Mouse (Mus musculus) megakaryocyte-erythroid progenitor cell, adult 5-6 weeks (primary cell): ENCODE results near the gene Gm10197. TPM values are rescaled to one million over a fixed set of nuclear protein-coding genes. Genes with fewer than 3 reads are reported as not detected.

ENCODE experiments used
- ATAC-seq: replicated peaks from 2 replicates; pipeline ENCODE4 v1.8.0; 2016; ENCODE audit warnings: mild to moderate bottlenecking, inconsistent platforms; ENCODE audit not compliant: severe bottlenecking, poor library complexity, low FRiP score, low TSS enrichment
- total RNA-seq, 2 experiments: library from RNA; stranded (forward) in 1 of 2; stranded (reverse) in 1 of 2; fragments of 200-1000, 215-1000 nt in 1 of 2; fragments of >200 nt in 1 of 2; fragmentation: Nextera tagmentation in 1 of 2; gene quantifications; 2 replicates each; pipeline ENCODE4 v1.2.3; 2014 to 2017

The Gm10197 gene
- total RNA-seq (2014; fragmentation: Nextera tagmentation) (not detected in 2 replicates), total RNA-seq (2017) (not detected in 2 replicates)

DNA sequence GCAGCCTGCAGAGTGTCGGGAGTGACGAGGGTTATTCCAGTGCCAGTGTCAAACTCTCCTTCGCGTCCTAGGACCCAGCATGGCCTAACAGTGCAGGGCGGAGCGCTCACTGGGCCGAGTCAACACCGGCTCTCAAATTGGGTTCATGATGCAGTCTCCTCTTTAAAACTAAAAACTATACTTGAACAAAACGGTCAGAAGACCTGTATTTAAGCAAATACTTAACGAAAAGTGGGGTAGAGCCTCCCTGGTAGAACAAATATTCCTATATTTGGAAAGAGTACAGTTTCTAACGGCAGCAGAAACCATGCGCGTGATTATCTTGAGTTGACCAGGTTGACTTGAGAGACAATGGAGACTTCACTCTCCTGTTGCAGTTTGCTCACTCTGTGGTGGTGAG, at the start of gene Gm10197:
Gene Gm10197 (minus strand): TSS at position 101 of the 400 bp plus-strand sequence.
- ATAC-seq, result no peak

DNA sequence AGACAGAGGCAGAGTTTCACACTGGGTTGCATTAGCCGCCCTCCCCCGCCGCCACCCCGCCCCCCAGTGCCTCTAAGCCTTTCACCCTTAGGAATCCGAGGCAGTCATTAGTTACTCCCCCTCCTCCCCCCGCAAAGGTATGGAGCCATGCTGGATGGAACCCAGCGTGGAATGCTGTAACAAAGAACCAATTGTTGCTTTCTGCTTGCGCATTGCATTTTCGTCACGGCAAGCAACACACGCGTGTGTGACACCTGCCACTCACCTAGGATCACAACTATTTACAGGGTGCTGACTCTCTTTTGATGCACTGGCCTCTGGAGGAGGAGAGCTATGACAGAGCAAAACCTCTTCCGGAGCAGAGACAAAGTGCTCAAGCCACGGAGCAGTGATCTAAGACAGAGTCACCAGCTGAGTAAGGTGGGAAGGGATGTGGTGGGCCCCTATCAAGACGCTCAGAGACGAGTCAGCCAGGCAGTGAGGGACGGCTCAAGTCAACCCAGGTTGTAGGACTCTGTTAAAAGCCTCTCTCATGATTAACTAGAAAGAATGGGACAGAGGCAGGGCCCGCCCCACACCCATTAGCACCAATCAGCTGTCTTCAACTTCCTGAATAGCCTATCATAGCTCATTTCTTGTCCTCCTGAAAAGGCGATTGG, 49.5 kb upstream of the Gm10197 start:
- ATAC-seq, result peak; percentile 94

DNA sequence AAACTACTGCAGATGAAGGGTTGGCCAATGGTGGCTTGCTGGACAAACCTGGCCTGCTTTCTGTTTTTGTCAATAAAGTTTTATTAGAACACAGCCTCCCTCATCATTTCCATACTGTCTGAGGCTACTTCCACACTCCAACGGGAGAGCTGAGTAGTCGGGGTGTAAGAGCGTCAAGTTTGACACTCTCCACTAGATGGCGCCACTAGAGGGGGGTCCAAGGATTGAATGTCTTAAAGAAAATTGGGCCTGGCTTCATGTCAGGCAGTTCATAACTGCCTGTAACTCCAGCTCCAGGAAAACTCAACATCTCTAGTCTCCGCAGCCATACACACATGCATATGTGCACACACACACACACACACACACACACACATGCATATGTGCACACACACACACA, 48.3 kb upstream of the Gm10197 start:
- peak; percentile 50; the same call in 1 of the 2 replicates for ATAC-seq

DNA sequence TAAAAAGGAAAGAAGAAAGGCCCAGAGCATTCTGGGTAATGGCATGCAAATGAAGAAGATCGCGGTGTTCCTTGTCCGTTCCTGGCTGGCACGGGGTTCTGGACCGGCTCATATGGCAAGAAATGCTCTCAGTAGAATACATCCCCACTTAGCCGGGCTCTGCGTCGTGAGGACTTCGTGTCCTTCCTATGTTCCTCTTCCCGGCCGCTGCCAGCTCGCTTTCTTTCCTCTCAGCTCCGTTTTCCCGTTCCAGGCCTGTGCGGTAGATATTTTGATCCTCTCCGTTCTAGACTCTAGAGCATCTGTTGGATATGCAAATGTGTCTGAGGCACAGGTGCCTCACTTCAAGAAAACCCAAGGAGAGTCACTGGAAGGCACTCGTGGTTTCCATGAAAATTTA, 43.6 kb upstream of the Gm10197 start:
- ATAC-seq, result no peak

DNA sequence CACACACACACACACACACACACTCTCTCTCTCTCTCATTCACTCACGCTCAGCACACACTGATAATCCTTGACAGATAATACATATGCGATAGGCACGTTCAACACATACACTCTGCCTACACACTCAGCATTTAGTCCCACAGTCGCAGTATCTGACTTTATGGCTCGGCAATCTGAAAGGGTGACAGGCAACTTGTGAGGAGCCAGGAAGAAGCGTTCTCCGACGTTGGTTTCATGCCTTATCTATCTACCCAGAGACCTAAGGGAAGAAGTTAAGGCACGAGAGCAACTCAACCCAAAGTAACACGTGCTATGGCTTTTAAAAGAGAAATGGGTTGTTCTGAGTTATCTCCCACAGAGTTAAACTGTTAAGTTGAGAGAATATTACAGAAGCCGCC, 43.1 kb upstream of the Gm10197 start:
- ATAC-seq, result peak; percentile 88

DNA sequence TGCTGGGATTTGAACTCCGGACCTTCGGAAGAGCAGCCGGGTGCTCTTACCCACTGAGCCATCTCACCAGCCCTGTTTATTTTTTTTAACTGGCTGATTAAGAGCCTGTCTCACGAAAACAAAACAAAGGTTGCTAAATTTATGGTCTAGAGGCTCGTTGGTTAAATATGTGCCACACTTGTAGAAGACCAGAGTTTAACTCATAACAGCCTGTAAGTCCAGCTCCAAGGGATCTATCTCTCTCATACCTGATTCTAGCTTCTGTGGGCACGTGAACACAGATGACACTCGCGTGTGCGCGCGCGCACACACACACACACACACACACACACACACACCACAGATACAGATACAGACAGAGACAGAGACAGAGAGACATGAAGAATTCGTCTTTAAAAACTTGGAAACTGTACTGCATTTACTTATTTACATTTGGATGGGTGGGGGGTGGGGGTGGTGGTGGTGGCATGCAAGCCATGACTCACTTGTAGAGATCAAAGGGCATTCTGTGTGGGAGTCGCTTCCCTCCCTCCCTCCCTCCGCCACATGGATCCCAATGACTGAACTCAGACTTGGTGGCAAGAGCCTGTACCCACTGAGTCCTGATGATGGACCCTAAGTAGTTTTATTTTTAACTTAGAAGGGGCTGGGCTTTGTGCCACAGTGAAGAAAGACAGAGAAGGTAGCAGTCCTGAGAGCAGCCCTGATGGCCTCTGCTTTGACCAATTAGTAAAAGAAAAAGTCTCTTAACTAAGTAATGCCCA, 42.2 kb upstream of the Gm10197 start:
- no peak for ATAC-seq

DNA sequence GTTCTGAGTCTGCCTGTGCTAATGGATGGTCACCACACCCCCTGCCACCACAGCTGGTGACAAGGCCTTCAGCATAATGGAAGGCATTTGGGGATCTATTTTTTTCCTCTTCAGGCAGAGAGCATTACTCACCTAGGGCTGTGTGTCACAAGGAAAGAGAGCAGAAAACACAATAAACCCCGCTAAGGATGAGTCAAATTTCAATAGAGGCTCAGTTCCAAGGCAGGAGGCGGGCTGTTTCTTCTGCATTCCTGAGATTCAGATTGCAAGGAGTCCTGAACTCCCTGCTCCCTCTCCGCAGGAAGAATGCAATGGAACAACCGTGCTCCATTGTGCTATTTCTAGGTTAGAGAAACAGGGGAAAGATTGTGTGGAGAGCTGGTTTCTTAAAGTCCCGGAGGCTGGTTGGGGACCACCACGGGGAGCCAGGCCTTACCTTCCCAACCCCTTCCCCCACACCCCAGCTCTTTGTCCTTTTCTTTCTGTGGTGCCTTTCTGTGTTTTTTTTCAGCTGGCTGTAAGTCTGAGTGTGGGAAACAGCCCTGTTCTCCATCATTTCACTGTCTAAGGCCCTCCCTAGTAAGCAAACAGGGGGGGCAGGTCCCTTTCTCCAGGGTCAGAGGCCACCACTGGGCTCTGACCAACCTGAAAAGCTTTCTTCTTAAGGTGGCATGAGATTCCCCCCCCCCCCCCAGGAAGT, 40.7 kb upstream of the Gm10197 start:
- no peak for ATAC-seq

DNA sequence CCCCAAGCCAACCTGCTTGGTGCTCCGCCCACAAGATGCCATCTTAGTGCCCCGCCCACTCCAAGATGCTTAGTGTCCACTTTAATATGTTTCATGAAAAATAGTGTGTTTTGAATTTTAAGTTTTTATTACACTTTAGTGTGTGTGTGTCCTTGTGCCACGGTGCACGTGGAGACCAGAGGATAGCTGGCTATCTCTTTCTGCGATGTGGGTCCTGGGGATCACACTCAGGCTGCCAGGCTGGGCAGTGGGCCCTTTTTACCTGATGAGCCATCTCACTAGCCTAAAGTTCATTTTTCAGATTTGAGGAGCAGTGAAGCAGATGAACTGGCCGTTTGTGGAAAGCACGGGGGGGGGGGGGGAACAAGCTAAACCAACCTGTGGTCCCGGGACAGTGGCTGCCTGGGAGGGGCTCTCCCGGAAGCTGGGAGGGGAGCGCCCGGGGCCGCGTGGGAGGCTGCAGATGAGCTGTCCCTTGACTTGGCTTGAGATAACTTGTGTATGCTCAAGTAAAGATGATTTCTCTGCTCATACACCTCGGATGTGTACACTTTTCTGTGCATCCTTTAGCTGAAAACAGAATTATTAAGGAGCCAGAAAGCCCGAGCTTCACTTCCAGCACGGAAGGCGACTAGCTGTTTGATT, 38.2 kb upstream of the Gm10197 start:
- ATAC-seq, result no peak

DNA sequence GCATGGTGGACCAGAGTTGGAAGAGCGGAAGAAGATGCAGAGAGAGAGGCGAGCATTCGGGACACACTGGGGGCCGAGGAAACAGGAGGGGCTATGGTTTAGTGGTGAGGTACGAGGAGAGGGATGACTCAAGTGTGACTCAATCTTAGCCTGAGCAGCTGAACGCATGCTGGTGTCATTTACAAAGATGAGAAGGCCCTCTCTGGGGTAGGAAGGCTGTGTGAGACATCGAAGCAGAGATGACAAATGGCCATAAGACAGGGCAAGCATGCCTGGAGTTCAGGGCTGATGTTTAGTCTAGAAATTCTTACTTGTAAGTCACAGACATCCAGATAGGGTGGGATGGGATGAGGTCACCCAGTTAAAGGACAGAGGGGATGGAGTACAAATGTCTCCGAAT, 36.8 kb upstream of the Gm10197 start:
- ATAC-seq, result no peak

DNA sequence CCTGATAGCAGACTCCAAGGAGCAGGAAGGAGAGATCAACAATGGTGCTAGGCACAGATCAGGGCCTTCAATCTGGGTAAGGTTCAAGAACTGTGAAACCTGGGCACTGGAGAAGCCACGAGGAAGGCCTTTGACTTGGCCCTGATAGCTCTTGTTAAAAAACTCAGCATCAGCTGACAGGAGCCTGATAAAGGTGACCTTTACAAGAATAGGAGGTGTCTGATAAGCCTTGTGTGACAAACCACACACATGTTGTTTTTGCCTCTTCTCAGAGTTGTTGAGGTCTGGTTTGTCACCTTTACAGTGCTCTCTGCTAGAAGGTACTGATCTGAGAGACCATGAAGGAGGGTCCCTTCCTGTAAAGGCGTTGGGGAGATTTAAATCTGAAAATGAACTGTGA, 35.8 kb upstream of the Gm10197 start:
- ATAC-seq, result no peak

DNA sequence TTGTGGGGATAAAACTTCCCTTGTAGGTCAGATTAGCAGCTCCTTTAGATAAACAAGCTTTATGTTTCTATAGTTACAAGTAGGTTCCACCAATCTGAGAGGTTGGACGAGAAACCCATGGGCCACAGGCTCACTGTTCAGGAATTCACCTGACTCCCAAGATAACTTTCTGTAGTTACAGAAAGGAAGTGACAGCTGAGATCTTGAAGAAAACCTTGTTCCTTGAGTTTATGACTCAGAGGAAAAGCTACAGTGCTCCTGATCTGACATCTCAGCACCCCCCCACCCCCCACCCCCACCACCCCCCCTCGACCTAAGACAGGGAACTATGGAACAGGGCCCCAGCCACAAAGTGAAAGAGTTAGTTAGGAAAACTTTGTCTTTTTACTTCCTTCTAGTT, 34.2 kb upstream of the Gm10197 start:
- ATAC-seq, result no peak

DNA sequence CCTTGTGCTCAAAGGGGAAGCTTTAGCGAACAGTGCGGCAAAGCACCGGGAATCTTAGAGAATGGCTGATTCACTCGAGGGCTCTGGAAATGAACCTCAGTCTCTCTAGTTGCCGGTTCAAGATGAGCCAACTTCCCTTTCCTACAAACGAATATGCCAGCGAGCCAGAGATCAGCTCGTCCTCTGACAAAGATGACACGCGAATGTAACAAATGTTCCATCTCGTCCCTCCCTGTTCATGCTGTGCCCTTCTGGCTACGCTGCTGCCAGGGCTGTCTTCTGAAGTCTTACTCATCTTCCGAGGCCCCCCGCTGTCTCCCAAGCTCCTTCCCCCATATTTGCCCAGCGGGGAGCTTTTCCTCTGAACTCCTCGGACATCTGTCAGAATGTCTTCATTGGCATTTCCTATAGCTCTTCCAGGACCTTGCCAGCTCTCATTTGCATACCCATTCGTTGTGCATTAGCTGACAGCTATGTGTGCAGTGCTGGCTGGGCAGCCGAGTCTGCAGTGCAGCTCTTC, 33.3 kb upstream of the Gm10197 start:
- no peak for ATAC-seq

DNA sequence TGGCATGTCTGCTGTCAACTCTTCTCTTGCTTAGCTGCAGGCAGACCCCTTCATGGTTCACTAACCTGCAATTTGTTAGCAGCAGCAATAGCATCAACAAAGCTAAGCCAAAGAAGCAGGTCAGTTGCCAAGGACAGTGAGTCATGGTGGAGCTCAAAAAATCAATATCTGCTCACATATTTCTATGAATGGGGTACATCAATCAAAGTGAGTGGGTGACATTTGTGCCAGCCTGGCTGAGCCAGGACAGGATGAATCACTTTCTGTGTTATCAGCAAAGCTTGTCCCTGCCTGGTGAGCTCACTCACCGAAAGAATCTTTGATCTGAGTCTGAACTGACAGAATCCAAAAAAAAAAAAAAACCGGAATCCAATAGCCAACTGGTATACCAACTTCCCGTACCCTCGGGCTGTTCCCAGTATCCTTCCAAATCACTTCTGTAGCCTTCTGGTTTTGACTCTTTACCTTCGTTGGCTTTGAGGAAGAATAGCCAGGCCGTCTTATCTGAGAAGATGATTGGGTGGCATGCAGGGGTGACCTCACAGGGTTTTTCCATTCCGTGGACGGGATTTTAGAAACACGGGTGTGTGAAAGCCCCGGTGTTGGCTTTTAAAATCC, 32.8 kb upstream of the Gm10197 start:
- no peak for ATAC-seq

DNA sequence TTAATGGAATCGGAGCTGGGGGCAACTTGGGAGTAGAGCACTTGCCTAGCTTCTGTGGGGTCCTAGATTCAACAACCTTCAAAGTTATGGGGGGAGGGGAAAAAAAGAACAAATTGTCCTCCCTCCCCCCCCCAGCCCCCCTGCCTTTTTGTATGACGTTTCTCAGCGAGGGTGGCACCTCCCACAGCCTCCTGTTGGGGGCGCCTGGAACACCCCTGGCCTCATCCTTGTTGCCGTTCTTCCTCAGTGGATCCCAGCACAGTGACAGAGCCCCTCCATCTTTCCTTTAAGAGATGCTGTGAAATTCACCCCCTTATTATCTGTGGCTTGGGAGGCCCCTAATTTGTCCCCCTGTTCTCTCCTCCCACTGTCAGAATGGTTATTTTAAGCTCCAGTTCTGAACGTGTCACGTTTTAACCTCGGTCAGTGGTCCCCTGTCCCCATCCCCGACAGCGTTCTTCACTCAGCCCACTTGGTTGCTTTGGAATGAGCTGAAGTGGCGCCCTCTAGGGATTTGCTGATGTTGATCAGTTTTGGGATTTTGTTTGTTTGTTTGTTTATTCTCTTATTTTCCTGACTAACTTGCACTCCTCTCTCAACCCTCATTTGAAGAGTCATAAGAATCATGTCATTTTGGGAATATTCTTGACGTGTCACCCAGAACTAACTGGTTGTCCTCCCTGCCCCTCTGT, 31.3 kb upstream of the Gm10197 start:
- 0 out of 2 replicates have a peak, but pooled peaks have one; percentile 57 for ATAC-seq

DNA sequence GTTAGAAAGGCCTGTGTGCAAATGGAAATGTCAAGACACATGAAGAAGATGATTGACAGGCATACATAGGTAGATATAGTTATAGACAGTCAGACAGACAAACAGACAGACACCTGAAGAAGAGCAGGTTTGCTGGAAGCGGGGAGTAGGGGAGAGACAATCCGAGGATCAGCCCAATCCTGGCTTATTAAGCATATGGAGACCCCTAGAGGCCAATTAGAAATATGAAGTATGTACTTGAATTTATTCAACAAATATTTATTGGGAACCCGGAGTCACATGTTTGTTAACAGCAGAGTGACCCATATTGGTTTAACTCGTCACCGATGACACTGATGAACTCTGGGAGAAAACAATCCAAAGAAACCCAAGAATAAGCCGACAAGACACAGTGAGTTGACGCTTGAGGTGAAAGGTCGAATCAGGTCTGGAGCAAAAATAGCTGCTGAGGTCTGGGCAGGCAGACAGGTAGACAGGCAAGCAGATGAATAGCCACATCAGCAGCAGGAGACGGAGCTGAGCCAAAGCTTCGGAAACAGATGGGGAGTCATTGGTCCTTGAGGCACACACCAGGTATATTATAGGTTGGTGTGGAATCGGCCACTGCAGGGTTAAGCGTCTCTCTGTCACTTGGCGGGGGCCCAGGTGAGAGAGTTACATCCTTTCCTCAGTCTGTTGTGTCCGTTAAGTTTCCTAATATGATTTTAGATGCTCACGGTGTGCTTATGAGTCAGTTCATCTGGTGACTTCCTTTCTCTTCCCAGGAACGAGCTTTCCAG, 29.0 kb upstream of the Gm10197 start:
- ATAC-seq, result no peak

DNA sequence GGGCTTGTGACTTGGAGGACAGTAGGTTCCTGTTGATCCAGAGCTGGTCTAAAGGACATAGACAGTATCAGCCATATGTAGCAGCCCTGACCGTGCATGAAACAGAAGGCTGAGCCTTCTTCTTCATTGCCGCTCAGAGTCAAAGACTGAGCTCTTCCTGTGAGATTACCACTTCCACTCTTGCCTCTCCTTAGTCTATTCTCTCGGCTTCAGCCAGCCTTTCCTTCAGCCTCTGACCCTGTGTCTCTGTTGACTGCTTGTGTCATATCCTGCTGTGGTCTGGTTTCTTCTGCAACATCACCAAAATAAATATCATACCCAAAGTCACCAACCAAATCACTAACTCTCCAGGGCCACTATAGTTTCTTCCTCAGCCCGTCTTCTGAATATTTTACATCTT, 27.6 kb upstream of the Gm10197 start:
- no peak for ATAC-seq

DNA sequence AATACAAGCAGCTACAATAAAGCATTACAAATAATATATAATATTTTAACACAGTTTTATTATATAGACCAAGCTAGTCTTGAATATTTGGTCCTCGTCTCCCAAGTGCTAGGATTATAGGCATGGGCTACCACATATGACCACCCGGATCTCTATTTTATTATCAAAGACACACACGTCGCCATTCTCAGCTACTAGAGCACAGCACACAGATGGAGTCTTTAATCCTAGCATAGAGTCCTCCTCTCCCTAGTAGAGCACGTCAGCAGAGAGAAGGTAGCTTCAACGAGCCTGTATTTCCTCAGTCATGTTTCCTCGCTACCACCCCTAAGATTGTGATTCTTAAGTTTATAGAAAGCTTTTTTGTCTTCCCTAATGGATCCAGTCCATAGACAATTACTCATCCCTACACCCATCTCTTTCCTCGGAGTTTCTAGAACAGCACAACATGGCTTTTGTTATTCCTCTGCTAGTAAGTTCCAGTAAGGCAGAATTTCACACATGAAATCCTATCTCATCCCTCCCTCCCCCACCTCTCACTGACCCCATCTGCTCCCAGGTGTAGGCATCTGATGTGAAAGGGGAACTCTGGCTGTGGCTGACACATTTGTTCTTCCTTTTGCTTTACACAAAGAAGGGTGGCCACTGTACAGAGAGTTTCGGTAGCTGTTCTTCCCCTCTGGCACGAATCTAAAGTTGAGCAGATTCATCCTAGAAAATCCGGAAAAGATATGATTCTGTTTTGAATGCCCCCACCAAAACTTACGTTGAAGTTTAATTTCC, 26.1 kb upstream of the Gm10197 start:
- no peak for ATAC-seq
